Mouse (Mus musculus) liver, embryonic 12.5 days (tissue): Measurements from ENCODE around the gene Gm21964. TPM values are rescaled to one million over a fixed set of nuclear protein-coding genes. Genes with fewer than 3 reads are reported as not detected.

Experiments used
- polyA plus RNA-seq: library from polyadenylated mRNA; unstranded; fragments of >200 nt; fragmentation: Nextera tagmentation; extraction: Ambion mirVana; gene quantifications from 2 replicates; pipeline ENCODE4 v1.2.1, GENCODE M21; 2016

Gm21964 gene
- polyA plus RNA-seq, 1 experiment from 2014 or later: not detected

Other genes starting within 250 kb of the Gm21964 start
- 3.0 and 3.3 TPM in 2 replicates for gene Phlpp2, start 232.7 kb upstream of the Gm21964 start, polyA plus RNA-seq
- 0.07 and 0.15 TPM in 2 replicates for gene Marveld3, start 139.0 kb upstream of the Gm21964 start, polyA plus RNA-seq
- 0.10 and 0.13 TPM in 2 replicates for gene Tat, start 110.8 kb upstream of the Gm21964 start, polyA plus RNA-seq
- gene Chst4, start 61.5 kb upstream of the Gm21964 start, polyA plus RNA-seq: not detected in 2 replicates
- 1.2 and 1.3 TPM in 2 replicates for gene Zfp612, start 21.5 kb upstream of the Gm21964 start, polyA plus RNA-seq
- not detected in 2 replicates for gene Gm17720, start 1.5 kb downstream of the Gm21964 start, polyA plus RNA-seq
- 0.08 TPM in 1 of 2 replicates, not detected in the other for gene Calb2, start 67.0 kb downstream of the Gm21964 start, polyA plus RNA-seq
- gene Cmtr2, start 114.5 kb downstream of the Gm21964 start, polyA plus RNA-seq: 5.7 and 5.8 TPM in 2 replicates
- gene Hydin, start 165.8 kb downstream of the Gm21964 start, polyA plus RNA-seq: 0.04 and 0.06 TPM in 2 replicates